10 mouse cellular contexts compared by ENCODE assay signal in genomic region chr8:8655346-8656340, GRCm38 (mm10). TPM values are rescaled to one million over a fixed set of nuclear protein-coding genes. Genes with fewer than 3 reads are reported as not detected.
A peak's percentile ranks its signal among the peaks of the same experiment; 100 is the strongest.
DNase-seq lines count a peak whose midpoint lies in the region; ATAC-seq and TF ChIP-seq lines count a peak whose summit lies in the region.
"Had no signal": no experiment of that assay in that cellular context is flagged by ENCODE, and none has a peak within 500 bp of the region (broad histone marks: within the 10 kb centered on the region; RNA-seq: fewer than 3 reads in every experiment).

No protein-coding gene starts in this region.

- H3K9me3 ChIP-seq in heart, embryonic 15.5 days (replicated peaks) = no peaks in the 10 kb centered on the region
- H3K9me3 ChIP-seq in hindbrain, embryonic 13.5 days = no peaks in the 10 kb centered on the region
- H3K9me3 ChIP-seq in midbrain, postnatal 0 days (ENCODE audit: low read length) = no peaks in the 10 kb centered on the region
- H3K9me3 ChIP-seq: megakaryocyte, embryonic 14.5 days had no signal

- 0 out of 2 replicates have a peak overlapping the region, but pooled peaks have one; percentile 31 for H3K9ac ChIP-seq in heart, embryonic 15.5 days
- peak overlapping the region; percentile 99 for H3K9ac ChIP-seq in hindbrain, embryonic 13.5 days
- H3K9ac ChIP-seq in midbrain, postnatal 0 days (replicated peaks; ENCODE audit: low read length, poor library complexity, severe bottlenecking) = peak overlapping the region; percentile 55

- H3K27ac ChIP-seq in heart, embryonic 15.5 days = no peak overlapping the region; the same call in 1 of the 2 replicates
- peak overlapping the region; percentile 80 for H3K27ac ChIP-seq in hindbrain, embryonic 13.5 days
- H3K27ac ChIP-seq in midbrain, postnatal 0 days (ENCODE audit: low read depth, low read length) = peak overlapping the region; percentile 48; the same call in 1 of the 2 replicates

- no peaks in the 10 kb centered on the region for H3K36me3 ChIP-seq in heart, embryonic 15.5 days
- H3K36me3 ChIP-seq in hindbrain, embryonic 13.5 days = no peaks in the 10 kb centered on the region
- no peaks in the 10 kb centered on the region for H3K36me3 ChIP-seq in midbrain, postnatal 0 days (ENCODE audit: insufficient read depth, low read length)

- no peak for ATAC-seq in heart, embryonic 15.5 days (replicated peaks; ENCODE audit: insufficient number of reproducible peaks, insufficient read depth, low FRiP score, low read depth)
- no peak for ATAC-seq in hindbrain, embryonic 13.5 days (ENCODE audit: low FRiP score)
- no peak for ATAC-seq in midbrain, postnatal 0 days (ENCODE audit: low FRiP score)

- no peak for TF ChIP-seq CTCF in midbrain, postnatal 0 days (IDR thresholded peaks at IDR 0.05)

- 41% methylated on average over 24 of the region's 24 CpGs for WGBS in heart, embryonic 15.5 days
- 9% methylated on average over 24 of the region's 24 CpGs for WGBS in hindbrain, embryonic 13.5 days
- 14% methylated on average over 24 of the region's 24 CpGs for WGBS in midbrain, postnatal 0 days

- H3K4me1 ChIP-seq in heart, embryonic 15.5 days (replicated peaks) = peaks cover 27% of the 10 kb centered on the region
- peaks cover 77% of the 10 kb centered on the region for H3K4me1 ChIP-seq in hindbrain, embryonic 13.5 days (replicated peaks)
- H3K4me1 ChIP-seq in midbrain, postnatal 0 days (ENCODE audit: insufficient read depth, low read length) = peaks cover 19% of the 10 kb centered on the region

- no peaks in the 10 kb centered on the region for H3K27me3 ChIP-seq in heart, embryonic 15.5 days
- no peaks in the 10 kb centered on the region for H3K27me3 ChIP-seq in hindbrain, embryonic 13.5 days
- H3K27me3 ChIP-seq in midbrain, postnatal 0 days (ENCODE audit: insufficient read depth, low read length) = no peaks in the 10 kb centered on the region

- no peak for DNase-seq in heart, adult 18-20 months
- DNase-seq in embryo, embryonic 10 days (ENCODE audit: low spot score) = peak; percentile 53
- peak; percentile 50 for DNase-seq in midbrain, postnatal 0 days (ENCODE audit: low spot score)
- DNase-seq in thymus, postnatal 0 days (ENCODE audit: low spot score) = no peak
- no peak for DNase-seq in gastrocnemius, postnatal 10 days
- no peak for DNase-seq in gastrocnemius, postnatal 25 days
- DNase-seq: cerebellum, adult 9-10 months had no signal

- peak overlapping the region; percentile 94 for H3K4me3 ChIP-seq in heart, embryonic 15.5 days
- peak overlapping the region; percentile 96 for H3K4me3 ChIP-seq in hindbrain, embryonic 13.5 days
- peak overlapping the region; percentile 91 for H3K4me3 ChIP-seq in midbrain, postnatal 0 days (ENCODE audit: low read depth, low read length)
- H3K4me3 ChIP-seq: megakaryocyte, embryonic 14.5 days had no signal

- peak overlapping the region; percentile 93 for H3K4me2 ChIP-seq in heart, embryonic 15.5 days
- peak overlapping the region; percentile 75 for H3K4me2 ChIP-seq in hindbrain, embryonic 13.5 days
- H3K4me2 ChIP-seq in midbrain, postnatal 0 days (ENCODE audit: low read depth, low read length, poor library complexity, severe bottlenecking) = peak overlapping the region; percentile 91

RNA-seq across cellular contexts. Expression of gene Efnb2, which starts 5.4 kb away (rescaled TPM):
- polyA plus RNA-seq in heart, embryonic 15.5 days (2015; fragmentation: Nextera tagmentation; extraction: Ambion mirVana) = 11.4 and 15.8 TPM in 2 replicates
- 10 to 100 TPM; 12.3 to 13.9 TPM for total RNA-seq in heart, adult 18-20 months (2021)
- polyA plus RNA-seq in hindbrain, embryonic 13.5 days (2015; fragmentation: Nextera tagmentation; extraction: Ambion mirVana) = 20.8 and 26.1 TPM in 2 replicates
- total RNA-seq in midbrain, postnatal 0 days (2014; rRNA removed) = 19.5 and 20.7 TPM in 2 replicates
- 6.5 and 6.8 TPM in 2 replicates for polyA plus RNA-seq in midbrain, postnatal 0 days (2015; fragmentation: Nextera tagmentation; extraction: Ambion mirVana)
- polyA plus RNA-seq in thymus, postnatal 0 days (2015; fragmentation: Nextera tagmentation; extraction: Ambion mirVana) = 4.3 and 4.5 TPM in 2 replicates
- total RNA-seq in gastrocnemius, postnatal 10 days (2021) = 10 to 100 TPM; 12.8 to 16.9 TPM
- total RNA-seq in gastrocnemius, postnatal 25 days (2021) = 1 to 10 TPM; 6.3 to 6.9 TPM

RNA-seq across cellular contexts. Expression of gene Arglu1, which starts 34.7 kb away (rescaled TPM):
- polyA plus RNA-seq in heart, embryonic 15.5 days (2015; fragmentation: Nextera tagmentation; extraction: Ambion mirVana) = 79.4 and 85.1 TPM in 2 replicates
- 10 to 100 TPM; 21.2 to 32.0 TPM for total RNA-seq in heart, adult 18-20 months (2021)
- polyA plus RNA-seq in hindbrain, embryonic 13.5 days (2015; fragmentation: Nextera tagmentation; extraction: Ambion mirVana) = 187 and 200 TPM in 2 replicates
- total RNA-seq in midbrain, postnatal 0 days (2014; rRNA removed) = 75.5 and 109 TPM in 2 replicates
- polyA plus RNA-seq in midbrain, postnatal 0 days (2015; fragmentation: Nextera tagmentation; extraction: Ambion mirVana) = 142 and 180 TPM in 2 replicates
- 147 and 196 TPM in 2 replicates for polyA plus RNA-seq in thymus, postnatal 0 days (2015; fragmentation: Nextera tagmentation; extraction: Ambion mirVana)
- total RNA-seq in gastrocnemius, postnatal 10 days (2021) = 10 to 100 TPM; 33.5 to 46.7 TPM
- 10 to 100 TPM; 27.5 to 28.1 TPM for total RNA-seq in gastrocnemius, postnatal 25 days (2021)

Comparison
In these comparisons a context has a peak if more than half of its experiments do, and no peak if none do; other contexts are left out.
1. H3K9ac ChIP-seq: peak in every context shown above with its lines; median percentile 99 in hindbrain, embryonic 13.5 days; 55 in midbrain, postnatal 0 days; 31 in heart, embryonic 15.5 days.
2. DNase-seq: peak in embryo, embryonic 10 days (single experiment) and midbrain, postnatal 0 days (single experiment); none in heart, adult 18-20 months (0 of 2), thymus, postnatal 0 days (single experiment), gastrocnemius, postnatal 10 days (single experiment) and gastrocnemius, postnatal 25 days (single experiment).
3. Peak in every context shown above with its lines, with median percentiles within 50 percentile points of each other: H3K4me2 ChIP-seq and H3K4me3 ChIP-seq.